In the genomic region with DNA sequence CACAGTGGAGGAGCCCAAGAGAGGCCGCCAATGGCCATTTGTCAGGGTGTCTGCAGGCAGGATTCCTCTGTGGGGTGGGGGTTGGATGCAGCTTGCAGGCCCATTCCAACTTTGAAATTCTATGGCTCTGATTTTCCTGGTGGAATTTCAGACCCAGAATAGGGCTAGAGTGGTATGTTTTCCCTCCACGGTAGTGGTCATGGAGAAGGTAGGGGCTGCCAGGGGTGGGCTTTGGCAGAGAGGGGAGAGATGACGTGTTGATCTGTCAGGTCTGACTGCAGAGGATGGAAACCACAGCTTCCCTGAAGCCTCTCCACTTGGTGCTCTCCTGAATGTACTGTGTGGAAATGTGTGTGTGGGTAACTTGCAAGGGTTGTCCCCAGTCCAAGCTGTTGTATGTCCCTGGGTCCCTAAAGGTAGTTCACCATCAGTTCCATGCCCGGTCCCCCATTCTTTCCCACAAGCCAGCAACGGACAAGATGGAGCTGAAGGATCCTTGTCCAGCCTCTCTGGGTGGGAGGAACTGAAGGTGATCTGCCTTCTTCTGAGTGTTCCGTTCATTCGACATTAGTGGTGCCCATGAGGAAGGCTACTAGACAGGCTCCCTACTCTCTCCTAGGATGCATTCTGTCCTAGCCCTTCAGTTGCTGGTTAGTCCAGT, we compare ENCODE assay signal across 14 mouse cellular contexts. TPM values are rescaled to one million over a fixed set of nuclear protein-coding genes. Genes with fewer than 3 reads are reported as not detected.
DNase-seq lines count a peak whose midpoint lies in the region; ATAC-seq lines count a peak whose summit lies in the region.
"Had no signal": no experiment of that assay in that cellular context is flagged by ENCODE, and none has a peak within 500 bp of the region (broad histone marks: within the 10 kb centered on the region; RNA-seq: fewer than 3 reads in every experiment).

No protein-coding gene starts in this region.

- peaks cover 49% of the 10 kb centered on the region for H3K4me1 ChIP-seq in kidney, embryonic 14.5 days (ENCODE audit: control insufficient read depth, insufficient read depth, low read length)
- peaks cover 55% of the 10 kb centered on the region for H3K4me1 ChIP-seq in midbrain, embryonic 12.5 days
- H3K4me1 ChIP-seq in midbrain, embryonic 14.5 days (ENCODE audit: control insufficient read depth, insufficient read depth, low read length), result peaks cover 22% of the 10 kb centered on the region; the same call in 1 of the 2 replicates
- H3K4me1 ChIP-seq in stomach, embryonic 15.5 days, result peaks cover 58% of the 10 kb centered on the region

- H3K9ac ChIP-seq in kidney, embryonic 14.5 days (ENCODE audit: low read depth, low read length), result no peak overlapping the region
- no peak overlapping the region for H3K9ac ChIP-seq in midbrain, embryonic 12.5 days (replicated peaks)
- no peak overlapping the region for H3K9ac ChIP-seq in midbrain, embryonic 14.5 days (replicated peaks; ENCODE audit: low read length)
- H3K9ac ChIP-seq in stomach, embryonic 15.5 days, result no peak overlapping the region

- 60% methylated on average over 7 of the region's 7 CpGs for WGBS in kidney, embryonic 14.5 days
- WGBS in midbrain, embryonic 12.5 days, result 85% methylated on average over 7 of the region's 7 CpGs
- WGBS in midbrain, embryonic 14.5 days, result 82% methylated on average over 7 of the region's 7 CpGs
- 54% methylated on average over 7 of the region's 7 CpGs for WGBS in stomach, embryonic 15.5 days

- no peaks in the 10 kb centered on the region for H3K27me3 ChIP-seq in kidney, embryonic 14.5 days (ENCODE audit: control insufficient read depth, insufficient read depth, low read length)
- peaks cover 24% of the 10 kb centered on the region for H3K27me3 ChIP-seq in midbrain, embryonic 12.5 days
- no peaks in the 10 kb centered on the region for H3K27me3 ChIP-seq in midbrain, embryonic 14.5 days (ENCODE audit: control insufficient read depth, insufficient read depth, low read length)
- H3K27me3 ChIP-seq in stomach, embryonic 15.5 days (replicated peaks), result no peaks in the 10 kb centered on the region

- 0 out of 2 replicates have a peak overlapping the region, but pooled peaks have one; percentile 51 for H3K27ac ChIP-seq in kidney, embryonic 14.5 days (ENCODE audit: low read depth, low read length)
- H3K27ac ChIP-seq in midbrain, embryonic 12.5 days (replicated peaks), result no peak overlapping the region
- H3K27ac ChIP-seq in midbrain, embryonic 14.5 days (replicated peaks; ENCODE audit: low read depth, low read length), result no peak overlapping the region
- H3K27ac ChIP-seq in stomach, embryonic 15.5 days, result peak overlapping the region; percentile 44
- H3K27ac ChIP-seq: forebrain, embryonic 10.5 days; liver, embryonic 13.5 days had no signal

- no peaks in the 10 kb centered on the region for H3K9me3 ChIP-seq in kidney, embryonic 14.5 days (ENCODE audit: control insufficient read depth, low read length)
- H3K9me3 ChIP-seq in midbrain, embryonic 12.5 days, result no peaks in the 10 kb centered on the region
- H3K9me3 ChIP-seq in midbrain, embryonic 14.5 days (ENCODE audit: control insufficient read depth, low read length), result no peaks in the 10 kb centered on the region
- H3K9me3 ChIP-seq in stomach, embryonic 15.5 days, result no peaks in the 10 kb centered on the region
- H3K9me3 ChIP-seq: forebrain, embryonic 10.5 days; liver, embryonic 13.5 days had no signal

- H3K4me3 ChIP-seq in kidney, embryonic 14.5 days (ENCODE audit: low read length), result no peak overlapping the region
- H3K4me3 ChIP-seq in midbrain, embryonic 12.5 days, result no peak overlapping the region
- H3K4me3 ChIP-seq in midbrain, embryonic 14.5 days (replicated peaks; ENCODE audit: low read depth, low read length), result no peak overlapping the region
- no peak overlapping the region for H3K4me3 ChIP-seq in stomach, embryonic 15.5 days (replicated peaks)
- H3K4me3 ChIP-seq: liver, embryonic 13.5 days had no signal

- H3K4me2 ChIP-seq in kidney, embryonic 14.5 days (replicated peaks; ENCODE audit: low read depth, low read length), result peak overlapping the region; percentile 9; the same call in 1 of the 2 replicates
- H3K4me2 ChIP-seq in midbrain, embryonic 12.5 days (replicated peaks), result peak overlapping the region; percentile 83; the same call in 1 of the 2 replicates
- H3K4me2 ChIP-seq in midbrain, embryonic 14.5 days (ENCODE audit: low read length), result no peak overlapping the region
- peak overlapping the region; percentile 76 for H3K4me2 ChIP-seq in stomach, embryonic 15.5 days

- ATAC-seq in cerebellum, adult (ENCODE audit: insufficient number of reproducible peaks, low FRiP score, low TSS enrichment), result no peak
- ATAC-seq in kidney, embryonic 14.5 days (ENCODE audit: low FRiP score, low TSS enrichment), result no peak
- ATAC-seq in midbrain, embryonic 12.5 days (ENCODE audit: low FRiP score, low read depth), result no peak
- no peak for ATAC-seq in midbrain, embryonic 14.5 days (ENCODE audit: low FRiP score, low TSS enrichment)
- ATAC-seq in stomach, embryonic 15.5 days (ENCODE audit: insufficient read depth, low FRiP score, low read depth), result no peak
- ATAC-seq: inflammation-experienced regulatory T-cells, adult 6 months had no signal

- DNase-seq in cerebellum, adult 9-11 months, result peak; percentile 59
- DNase-seq in kidney, adult 11 months, result no peak
- no peak for DNase-seq in midbrain, embryonic 14.5 days
- DNase-seq in adipocyte (ENCODE audit: low spot score), result no peak
- DNase-seq: cerebellum, postnatal 36 days; gastrocnemius, postnatal 10 days; liver, embryonic 13.5 days; thymus, adult 18-20 months had no signal

- H3K36me3 ChIP-seq in kidney, embryonic 14.5 days (ENCODE audit: control insufficient read depth, insufficient read depth, low read length), result no peaks in the 10 kb centered on the region; the same call in 1 of the 2 replicates
- H3K36me3 ChIP-seq in midbrain, embryonic 12.5 days, result no peaks in the 10 kb centered on the region
- no peaks in the 10 kb centered on the region for H3K36me3 ChIP-seq in midbrain, embryonic 14.5 days (ENCODE audit: control insufficient read depth, insufficient read depth, low read length)
- H3K36me3 ChIP-seq in stomach, embryonic 15.5 days, result 0 out of 2 replicates have a peak, but pooled peaks cover 5% of the 10 kb centered on the region
- H3K36me3 ChIP-seq: forebrain, embryonic 10.5 days; liver, embryonic 13.5 days had no signal

RNA-seq across cellular contexts. Expression of a gene that starts 3.8 kb away (rescaled TPM):
- polyA plus RNA-seq in kidney, embryonic 14.5 days (2014; fragmentation: Nextera tagmentation; extraction: Ambion mirVana), result 59.9 and 87.9 TPM in 2 replicates
- 137 and 143 TPM in 2 replicates for polyA plus RNA-seq in midbrain, embryonic 12.5 days (2016; fragmentation: Nextera tagmentation; extraction: Ambion mirVana)
- 53.9 and 65.3 TPM in 2 replicates for polyA plus RNA-seq in midbrain, embryonic 14.5 days (2014; fragmentation: Nextera tagmentation; extraction: Ambion mirVana)
- 126 and 133 TPM in 2 replicates for polyA plus RNA-seq in stomach, embryonic 15.5 days (2015; fragmentation: Nextera tagmentation; extraction: Ambion mirVana)

Comparison
In these comparisons a context has a peak if more than half of its experiments do, and no peak if none do; other contexts are left out.
1. H3K27ac ChIP-seq: peak in kidney, embryonic 14.5 days (single experiment) and stomach, embryonic 15.5 days (single experiment); none in midbrain, embryonic 12.5 days (single experiment) and midbrain, embryonic 14.5 days (single experiment).